Mouse (Mus musculus): ENCODE measurements around the gene Arl5c.

- peak in 1 of 2 experiments; percentile 26; a peak in 1 of 4 replicates for TF ChIP-seq EP300 (IDR thresholded peaks at IDR 0.05; ENCODE audit: low read depth in 1 of 2, low read length in 2 of 2)
- no peak for TF ChIP-seq CHD1 (IDR thresholded peaks at IDR 0.05; ENCODE audit: low read depth, low read length)
- no peak for TF ChIP-seq POLR2A (IDR thresholded peaks at IDR 0.05; ENCODE audit: control insufficient read depth in 1 of 2, insufficient read depth in 1 of 2, low read depth in 1 of 2, low read length in 2 of 2, poor library complexity in 1 of 2)
- TF ChIP-seq ZNF384 (IDR thresholded peaks at IDR 0.05; ENCODE audit: low read depth, low read length) = no peak
- no peak for TF ChIP-seq E2F4 (IDR thresholded peaks at IDR 0.05; ENCODE audit: borderline replicate concordance, low read depth, low read length)
- TF ChIP-seq SIN3A (IDR thresholded peaks at IDR 0.05; ENCODE audit: low read length) = no peak
- TF ChIP-seq NRF1 (IDR thresholded peaks at IDR 0.05; ENCODE audit: insufficient read depth, low read depth, low read length, poor library complexity, severe bottlenecking) = no peak
- TF ChIP-seq CTCF (IDR thresholded peaks at IDR 0.05 in 2 of 3, conservative IDR thresholded peaks at IDR 0.05 in 1 of 3; ENCODE audit: control insufficient read depth in 1 of 3, insufficient read depth in 1 of 3, low read depth in 2 of 3, low read length in 3 of 3, poor library complexity in 1 of 3, severe bottlenecking in 1 of 3) = no peak
- TF ChIP-seq POLR2AphosphoS2 (IDR thresholded peaks at IDR 0.05; ENCODE audit: low read length) = no peak
- no peak for TF ChIP-seq TAL1 (IDR thresholded peaks at IDR 0.05; ENCODE audit: low read length)
- peak; percentile 86 for TF ChIP-seq MAX (IDR thresholded peaks at IDR 0.05; ENCODE audit: low read length)
- no peak for TF ChIP-seq RAD21 (IDR thresholded peaks at IDR 0.05; ENCODE audit: low read depth, low read length)
- no peak for TF ChIP-seq MAZ (IDR thresholded peaks at IDR 0.05; ENCODE audit: low read depth, low read length)
- TF ChIP-seq HCFC1 (IDR thresholded peaks at IDR 0.05; ENCODE audit: low read depth, low read length) = no peak
Measured at GRCm38 (mm10) chr11:97996691-97997090, 710 bp upstream of the Arl5c start.

Data from MEL (cell line).